Comparison of ENCODE assay signal across 8 mouse cellular contexts in the genomic region with DNA sequence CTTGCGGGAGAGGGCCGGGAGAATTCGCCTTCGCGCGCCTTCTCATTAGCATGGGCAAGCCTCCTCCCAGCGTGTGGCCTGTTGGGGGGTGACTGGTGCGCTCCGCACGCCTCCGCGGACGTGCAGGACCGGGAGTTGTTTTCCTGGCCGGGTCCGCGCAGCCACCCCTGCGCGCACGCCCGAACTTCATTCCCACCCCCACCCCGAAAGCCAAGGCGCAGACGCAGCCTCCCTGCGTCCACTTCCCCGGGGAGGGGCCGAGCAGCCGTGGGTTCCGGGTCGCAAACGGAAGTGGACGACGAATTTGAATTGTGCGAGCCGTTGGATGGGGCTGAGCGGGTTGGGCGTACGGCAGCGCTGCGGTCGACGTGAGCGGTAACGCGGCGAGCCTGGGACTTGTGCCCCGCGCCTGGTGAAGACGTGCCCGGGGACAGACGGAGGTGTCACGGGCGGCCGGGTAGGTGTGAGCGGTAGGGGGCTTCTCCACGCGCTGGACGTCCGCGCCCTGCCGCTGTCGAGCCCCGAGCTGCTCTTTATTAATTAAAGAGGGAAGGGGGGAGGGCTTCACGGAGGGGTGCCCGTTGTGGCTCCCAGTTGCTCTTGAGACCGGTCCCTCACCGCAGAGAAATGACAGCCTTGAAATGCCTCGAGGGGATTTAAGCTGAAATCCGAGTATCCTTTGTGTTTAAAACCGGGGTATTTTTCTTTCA. TPM values are rescaled to one million over a fixed set of nuclear protein-coding genes. Genes with fewer than 3 reads are reported as not detected.
A peak's percentile ranks its signal among the peaks of the same experiment; 100 is the strongest.
DNase-seq lines count a peak whose midpoint lies in the region; ATAC-seq and TF ChIP-seq lines count a peak whose summit lies in the region.

G2e3 (plus strand) TSS at position 74 of the 710 bp plus-strand sequence.

- peak within 1 kb of the TSS; percentile 88 for H3K9ac ChIP-seq in ES-E14 (ENCODE audit: insufficient read depth, low read depth, low read length, poor library complexity, severe bottlenecking)
- H3K9ac ChIP-seq in forebrain, embryonic 15.5 days (replicated peaks) = peak within 1 kb of the TSS; percentile 94

- peak; percentile 97 for ATAC-seq in forebrain, embryonic 15.5 days (replicated peaks)
- peak; percentile 98 for ATAC-seq in neutrophil, adult 5-6 weeks (ENCODE audit: extremely low read depth, insufficient number of reproducible peaks, low FRiP score, poor library complexity, severe bottlenecking)

- peak; percentile 75 for DNase-seq in ES-E14 (ENCODE audit: low read depth, low spot score)
- peak; percentile 86 for DNase-seq in cerebellum, adult 11-12 months
- peak; percentile 80 for DNase-seq in heart, postnatal 25 days (ENCODE audit: low spot score)
- peak; percentile 74 to 81 for DNase-seq in layer of hippocampus, adult 18-20 months (ENCODE audit: low spot score in 2 of 2)
- peak; percentile 82 for DNase-seq in lung, adult 2 months
- DNase-seq in thymus, adult 18-20 months = peak; percentile 75 to 81

- no peak for TF ChIP-seq CTCF in lung, adult 2 months (IDR thresholded peaks at IDR 0.05; ENCODE audit: insufficient read depth, low read length)

- H3K36me3 ChIP-seq in ES-E14 (ENCODE audit: control insufficient read depth, insufficient read depth, low read length, poor library complexity, severe bottlenecking) = peaks cover 4% of the 10 kb centered on the region
- peaks cover 10% of the 10 kb centered on the region for H3K36me3 ChIP-seq in forebrain, embryonic 15.5 days

- H3K9me3 ChIP-seq in ES-E14 (ENCODE audit: control insufficient read depth, insufficient read depth, low read depth, low read length) = no peaks in the 10 kb centered on the region
- no peaks in the 10 kb centered on the region for H3K9me3 ChIP-seq in forebrain, embryonic 15.5 days

- in situ Hi-C loops in ES-E14 (cut with MboI; ENCODE audit: low sequenced_read_pairs in 2 of 2, unreplicated experiment in 2 of 2) = no loop called here

- intact Hi-C loops in heart, postnatal 25 days (cut with DNase I) = loop anchor here (2.0 kb wide), 1 partner anchor 29 kb away; the partner anchor contains the start of gene Scfd1

- H3K27me3 ChIP-seq in forebrain, embryonic 15.5 days = no peaks in the 10 kb centered on the region

- peak; percentile 78 for TF ChIP-seq POLR2A in lung, adult 2 months (IDR thresholded peaks at IDR 0.05; ENCODE audit: borderline replicate concordance, extremely low read depth, low read depth, low read length)

- under 1% methylated on average over 70 of the region's 70 CpGs for WGBS in forebrain, embryonic 15.5 days
- under 1% methylated on average over 70 of the region's 70 CpGs for WGBS in lung, adult 2 months

- peak within 1 kb of the TSS; percentile 77 to 82 for H3K4me3 ChIP-seq in ES-E14 (ENCODE audit: insufficient read depth in 1 of 2, low read depth in 1 of 2, low read length in 2 of 2, poor library complexity in 1 of 2, severe bottlenecking in 1 of 2)
- peak within 1 kb of the TSS; percentile 99 for H3K4me3 ChIP-seq in forebrain, embryonic 15.5 days
- H3K4me3 ChIP-seq in lung, adult 2 months (replicated peaks; ENCODE audit: extremely low read depth, low read depth, low read length) = peak within 1 kb of the TSS; percentile 86

- peak within 1 kb of the TSS; percentile 92 for H3K27ac ChIP-seq in ES-E14 (ENCODE audit: insufficient read depth, low read depth, low read length, poor library complexity, severe bottlenecking)
- H3K27ac ChIP-seq in forebrain, embryonic 15.5 days (replicated peaks) = peak within 1 kb of the TSS; percentile 97

- peak within 1 kb of the TSS; percentile 47 for H3K4me2 ChIP-seq in forebrain, embryonic 15.5 days (replicated peaks)

- peaks cover 0 to 10% of the 10 kb centered on the region in 2 experiments; a peak in 2 of 4 replicates for H3K4me1 ChIP-seq in ES-E14 (ENCODE audit: control insufficient read depth in 2 of 2, insufficient read depth in 2 of 2, low read length in 2 of 2, poor library complexity in 1 of 2)
- H3K4me1 ChIP-seq in forebrain, embryonic 15.5 days = peaks cover 23% of the 10 kb centered on the region
- peaks cover 2% of the 10 kb centered on the region for H3K4me1 ChIP-seq in lung, adult 2 months (ENCODE audit: control insufficient read depth, insufficient read depth, low read length)

TF ChIP-seq in ES-E14, 5 proteins besides CTCF, POLR2A, EP300 and RAD21:
- TF ChIP-seq MAFK (IDR thresholded peaks at IDR 0.05; ENCODE audit: insufficient read depth, low read depth, low read length) = no peak
- peak; percentile 58; the same call in 1 of the 2 replicates for TF ChIP-seq HCFC1 (IDR thresholded peaks at IDR 0.05; ENCODE audit: borderline replicate concordance, insufficient read depth, low read length)
TF ChIP-seq in ES-E14: peak in this region for 1.

RNA-seq across cellular contexts. Expression of gene G2e3, which starts in this region (rescaled TPM):
- 37.9 and 59.1 TPM in 2 replicates for total RNA-seq in ES-E14 (2012; rRNA removed)
- 36.3 and 36.9 TPM in 2 replicates for polyA plus RNA-seq in forebrain, embryonic 15.5 days (2015; fragmentation: Nextera tagmentation; extraction: Ambion mirVana)
- 1 to 10 TPM; 2.8 to 3.4 TPM for total RNA-seq in heart, postnatal 25 days (2021)
- total RNA-seq in layer of hippocampus, adult 18-20 months (2021) = 1 to 10 TPM; 8.2 to 9.3 TPM
- polyA plus RNA-seq in lung, adult 2 months (2012; rRNA removed) = 1.2 and 1.5 TPM in 2 replicates
- total RNA-seq in neutrophil, adult 5-6 weeks (2017) = 14.5 and 18.5 TPM in 2 replicates

Comparison
In these comparisons a context has a peak if more than half of its experiments do, and no peak if none do; other contexts are left out.
1. Peak in every context shown above with its lines: DNase-seq, ATAC-seq, H3K4me3 ChIP-seq and H3K27ac ChIP-seq.
2. RNA of gene G2e3 (polyA plus RNA-seq): 36.3 to 36.9 TPM in forebrain, embryonic 15.5 days; 1.2 to 1.5 TPM in lung, adult 2 months; every median in the first group is over 10 times any median in the second.